Mouse (Mus musculus) hematopoietic stem cell, adult 5-6 weeks (primary cell): ENCODE measurements around the gene Ubr7. TPM values are rescaled to one million over a fixed set of nuclear protein-coding genes. Genes with fewer than 3 reads are reported as not detected.

Experiments
- ATAC-seq, 2 experiments: fragments of 125-278 bp in 1 of 2; replicated peaks in 1 of 2; 2 replicates each; pipeline ENCODE4 v1.8.0; 2016 to 2017; ENCODE audit warnings: inconsistent platforms in 2 of 2, mild to moderate bottlenecking in 2 of 2, moderate number of reproducible peaks in 2 of 2, low read depth in 1 of 2, moderate TSS enrichment in 1 of 2; ENCODE audit not compliant: low FRiP score in 2 of 2, poor library complexity in 2 of 2, severe bottlenecking in 2 of 2, insufficient read depth in 1 of 2, low TSS enrichment in 1 of 2
- total RNA-seq: library from RNA; stranded (forward); fragments of 172-1452, 232-1000 nt; gene quantifications from 2 replicates; pipeline ENCODE4 v1.2.3, GENCODE M21; 2017

Gene Ubr7
- total RNA-seq, 1 experiment from 2014 or later, result 56.6 TPM

GRCm38 (mm10) chr12:102778151-102778550 lies 20.4 kb downstream of the Ubr7 start:
- ATAC-seq, result no peak

- peak; percentile 17 to 34; a peak in 1 of 4 replicates for ATAC-seq
These were observed 21.7 kb downstream of the Ubr7 start for GRCm38 (mm10) chr12:102779452-102779851.

GRCm38 (mm10) chr12:102782841-102783240 lies 25.1 kb downstream of the Ubr7 start:
- ATAC-seq, result no peak

GRCm38 (mm10) chr12:102784899-102785592 lies 27.3 kb downstream of the Ubr7 start:
- peak in 1 of 2 experiments; percentile 56; a peak in 2 of 4 replicates for ATAC-seq

- ATAC-seq, result no peak
These were observed 27.8 kb downstream of the Ubr7 start for GRCm38 (mm10) chr12:102785593-102785985.

GRCm38 (mm10) chr12:102787927-102788326 lies 30.2 kb downstream of the Ubr7 start:
- ATAC-seq, result no peak

- no peak for ATAC-seq
These were observed 41.8 kb downstream of the Ubr7 start for GRCm38 (mm10) chr12:102799528-102799927.

- no peak for ATAC-seq
These were observed 57.1 kb downstream of the Ubr7 start for GRCm38 (mm10) chr12:102814858-102815257.

GRCm38 (mm10) chr12:102826399-102826798 lies 68.6 kb downstream of the Ubr7 start:
- ATAC-seq, result no peak

GRCm38 (mm10) chr12:102827119-102827518 lies 69.4 kb downstream of the Ubr7 start:
- ATAC-seq, result no peak

Other genes with a start within 250 kb of the Ubr7 start
- 0.94 and 1.1 TPM in 2 replicates for gene Chga, start 203.0 kb upstream of the Ubr7 start, total RNA-seq
- 19.1 and 20.7 TPM in 2 replicates for gene Itpk1, start 53.0 kb upstream of the Ubr7 start, total RNA-seq
- gene Moap1, start 14.3 kb upstream of the Ubr7 start, total RNA-seq, result 10.8 and 17.4 TPM in 2 replicates
- gene Tmem251, start 14.2 kb upstream of the Ubr7 start, total RNA-seq, result 8.4 and 10.9 TPM in 2 replicates
- not detected in 2 replicates for gene Gm28051, start 202 bp upstream of the Ubr7 start, total RNA-seq
- gene Gon7, start 164 bp upstream of the Ubr7 start, total RNA-seq, result 16.5 and 26.2 TPM in 2 replicates
- gene Gm20604, start 705 bp downstream of the Ubr7 start, total RNA-seq, result 7.3 and 9.8 TPM in 2 replicates
- gene Btbd7, start 120.5 kb downstream of the Ubr7 start, total RNA-seq, result 31.6 and 36.5 TPM in 2 replicates
- not detected in 2 replicates for gene Cox8c, start 141.3 kb downstream of the Ubr7 start, total RNA-seq
- 0.35 and 0.44 TPM in 2 replicates for gene Unc79, start 190.9 kb downstream of the Ubr7 start, total RNA-seq